Mouse (Mus musculus) midbrain, postnatal 0 days (tissue): ENCODE results near the gene Tcl1. TPM values are rescaled to one million over a fixed set of nuclear protein-coding genes. Genes with fewer than 3 reads are reported as not detected.
A peak's percentile ranks its signal among the peaks of the same experiment; 100 is the strongest.

ENCODE experiments used
- ATAC-seq: fragments of 200-750 bp; cut with Nextera tagmentation; 2 replicates; pipeline ENCODE4 v1.8.0; 2017; ENCODE audit warnings: moderate number of reproducible peaks, mild to moderate bottlenecking, moderate TSS enrichment, moderate library complexity; ENCODE audit not compliant: low FRiP score
- DNase-seq: peaks from one replicate; pipeline ENCODE4 v3.0.0-alpha.2; 2015; ENCODE audit warnings: low spot score
- H3K27ac ChIP-seq: fragments of 300-500 bp; sonication (generic); 2 replicates; pipeline ENCODE4 v1.5.1; 2014; ENCODE audit warnings: low read depth, mild to moderate bottlenecking, low read length, mixed read lengths
- H3K27me3 ChIP-seq: fragments of 300-500 bp; sonication (generic); 2 replicates; pipeline ENCODE4 v1.6.1; 2014; ENCODE audit warnings: low read length, control low read depth, mixed read lengths; ENCODE audit not compliant: insufficient read depth
- H3K36me3 ChIP-seq: fragments of 300-500 bp; sonication (generic); 2 replicates; pipeline ENCODE4 v1.6.1; 2014; ENCODE audit warnings: low read length, control low read depth, mixed read lengths; ENCODE audit not compliant: insufficient read depth
- H3K4me1 ChIP-seq: fragments of 300-500 bp; sonication (generic); 2 replicates; pipeline ENCODE4 v1.6.1; 2014; ENCODE audit warnings: mild to moderate bottlenecking, control low read depth, antibody characterized with exemption, low read length, mixed read lengths; ENCODE audit not compliant: insufficient read depth
- H3K4me2 ChIP-seq: fragments of 300-500 bp; sonication (generic); 2 replicates; pipeline ENCODE4 v1.6.1; 2014; ENCODE audit warnings: low read depth, mild to moderate bottlenecking, low read length, mixed read lengths; ENCODE audit not compliant: poor library complexity, severe bottlenecking
- H3K4me3 ChIP-seq: fragments of 300-500 bp; sonication (generic); 2 replicates; pipeline ENCODE4 v1.5.1; 2014; ENCODE audit warnings: low read depth, mild to moderate bottlenecking, low read length, moderate library complexity
- H3K9ac ChIP-seq: fragments of 300-500 bp; sonication (generic); replicated peaks from 2 replicates; pipeline ENCODE4 v1.6.1; 2014; ENCODE audit warnings: mild to moderate bottlenecking, low read length, moderate library complexity, mixed read lengths; ENCODE audit not compliant: poor library complexity, severe bottlenecking
- H3K9me3 ChIP-seq: fragments of 300-500 bp; sonication (generic); 2 replicates; pipeline ENCODE4 v1.6.1; 2016; ENCODE audit warnings: low read length, control low read depth
- CTCF ChIP-seq: IDR thresholded peaks from 2 replicates; pipeline ENCODE4 v1.5.1; 2016; ENCODE audit warnings: antibody characterized with exemption, mild to moderate bottlenecking
- WGBS: fragments of 180-500 bp; shearing (Covaris S2); extraction: QIAGEN DNeasy Blood & Tissue Kit; methylation state at CpG from one replicate; pipeline ENCODE4 v1.1.7; 2014; 5-methylcytosine and 5-hydroxymethylcytosine counted together
- polyA plus RNA-seq: library from polyadenylated mRNA; unstranded; fragments of >200 nt; fragmentation: Nextera tagmentation; extraction: Ambion mirVana; gene quantifications from 2 replicates; pipeline ENCODE4 v1.2.1, GENCODE M21; 2015
- total RNA-seq: library from RNA; depleted of rRNA; stranded (reverse); fragments of >200 nt; gene quantifications from 2 replicates; pipeline ENCODE4 v1.2.3, GENCODE M21; 2014

Tcl1 gene
- total and polyA plus RNA-seq, 2 experiments from 2014 or later = not detected

DNA sequence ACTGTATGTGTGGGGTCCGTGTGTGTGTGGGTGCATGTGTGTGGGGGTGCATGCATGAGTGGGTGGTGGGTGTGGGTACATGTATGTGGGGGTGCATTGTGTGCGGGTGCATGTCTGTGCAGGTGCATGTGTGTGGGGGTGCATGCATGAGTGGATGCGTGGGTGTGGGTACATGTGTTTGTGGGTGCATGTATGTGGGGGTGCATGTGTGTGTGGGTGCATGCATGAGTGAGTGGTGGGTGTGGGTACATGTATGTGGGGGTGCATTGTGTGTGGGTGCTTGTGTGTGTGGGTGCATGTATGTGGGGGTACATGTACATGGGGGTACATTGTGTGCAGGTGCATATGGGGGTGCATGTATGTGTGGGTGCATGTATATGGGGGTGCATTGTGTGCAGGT is 31.2 kb upstream of the Tcl1 start:
- no peak for TF ChIP-seq CTCF
- DNase-seq (no peak), ATAC-seq (no peak; the same call in 1 of the 2 replicates)
- Histone ChIP-seq H3K9me3 (no peaks in the 10 kb centered on the region), H3K36me3 (no peaks in the 10 kb centered on the region), H3K4me1 (peaks cover 11% of the 10 kb centered on the region; the same call in 1 of the 2 replicates), H3K27ac (no peak overlapping the region), H3K4me3 (no peak overlapping the region), H3K9ac (no peak overlapping the region), H3K4me2 (no peak overlapping the region), H3K27me3 (no peaks in the 10 kb centered on the region)
- WGBS = 94% methylated on average over 3 of the region's 3 CpGs

DNA sequence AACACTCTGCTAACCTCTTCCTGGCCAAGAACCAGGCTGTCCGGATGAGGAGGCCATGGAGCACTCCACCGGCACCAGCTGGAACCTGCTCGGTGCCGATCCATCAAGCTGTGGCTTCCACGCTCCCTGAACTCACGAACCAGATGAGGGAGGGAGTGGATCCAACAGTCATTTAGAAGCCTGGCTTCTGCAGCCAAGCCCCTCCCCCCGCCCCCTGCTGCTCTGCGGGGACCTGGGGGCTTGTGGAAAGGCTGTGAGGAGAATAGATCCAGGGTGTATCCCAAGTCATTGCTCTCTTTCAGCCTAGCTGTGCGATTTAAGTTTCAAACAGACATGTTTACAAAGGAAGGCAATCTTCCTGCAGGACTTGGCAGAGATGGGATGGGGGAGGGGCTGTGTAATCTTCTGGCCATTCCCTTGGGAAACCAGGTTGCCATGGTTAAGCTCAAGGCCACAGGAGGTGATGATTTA is 26.2 kb upstream of the Tcl1 start:
- ATAC-seq (peak; percentile 41; the same call in 1 of the 2 replicates), DNase-seq (peak; percentile 55)
- Histone ChIP-seq H3K9me3 (no peaks in the 10 kb centered on the region), H3K36me3 (no peaks in the 10 kb centered on the region), H3K27ac (no peak overlapping the region), H3K9ac (no peak overlapping the region), H3K4me2 (no peak overlapping the region), H3K4me3 (no peak overlapping the region), H3K27me3 (no peaks in the 10 kb centered on the region), H3K4me1 (peaks cover 18% of the 10 kb centered on the region)
- no peak for TF ChIP-seq CTCF
- 7% methylated on average over 9 of the region's 9 CpGs for WGBS

DNA sequence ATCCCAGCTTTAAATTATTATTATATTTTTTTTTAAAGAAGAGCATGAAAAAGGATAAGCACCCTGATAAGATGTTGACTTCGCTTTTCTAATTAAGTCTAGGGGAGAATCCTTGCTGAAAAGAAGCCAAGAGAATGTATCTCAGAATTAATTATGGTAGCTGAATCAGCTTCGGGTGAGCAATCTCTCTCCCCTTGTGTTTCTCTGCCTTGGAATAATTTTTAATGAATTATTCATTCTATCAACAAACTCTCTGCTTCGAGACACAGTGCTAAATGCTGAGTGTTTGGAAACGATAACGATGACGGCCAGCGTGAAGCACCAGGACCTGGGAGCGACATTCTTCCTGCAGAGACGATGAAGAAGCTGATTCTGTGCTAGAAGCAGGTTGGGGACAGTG is 16.5 kb upstream of the Tcl1 start:
- no peak for DNase-seq
- TF ChIP-seq CTCF = no peak
- 34% methylated on average over 9 of the region's 9 CpGs for WGBS

DNA sequence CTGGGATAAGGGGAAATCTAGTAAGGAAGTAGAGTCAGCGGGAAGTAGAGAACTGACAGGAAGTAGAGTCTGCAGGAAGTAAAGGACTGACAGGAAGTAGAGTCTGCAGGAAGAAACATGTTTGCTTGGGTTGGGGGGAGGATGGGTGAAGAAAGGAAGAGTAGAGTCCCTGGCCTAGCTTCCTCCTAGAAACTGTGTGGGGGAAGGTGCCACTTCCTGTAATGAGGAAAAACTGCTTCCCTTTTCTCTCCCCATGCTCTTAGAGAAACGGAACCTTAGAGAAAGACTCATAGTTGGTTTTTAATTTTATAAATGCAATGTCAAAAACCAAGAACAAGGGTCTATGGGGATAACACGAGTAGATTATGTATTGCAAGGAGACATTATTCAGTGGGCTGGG is 12.5 kb upstream of the Tcl1 start:
- no peak overlapping the region for H3K9ac ChIP-seq
- peaks cover 5% of the 10 kb centered on the region; the same call in 1 of the 2 replicates for H3K4me1 ChIP-seq
- no peaks in the 10 kb centered on the region for H3K36me3 ChIP-seq
- H3K27ac ChIP-seq = no peak overlapping the region
- H3K4me2 ChIP-seq = no peak overlapping the region
- no peaks in the 10 kb centered on the region for H3K9me3 ChIP-seq
- no peak for DNase-seq
- H3K4me3 ChIP-seq = no peak overlapping the region
- TF ChIP-seq CTCF = no peak
- H3K27me3 ChIP-seq = no peaks in the 10 kb centered on the region
- WGBS = 81% methylated on average over 3 of the region's 3 CpGs
- no peak for ATAC-seq

More for the DNA sequence above, 16.5 kb upstream of the Tcl1 start:
- Histone ChIP-seq H3K9ac (no peak overlapping the region), H3K4me2 (no peak overlapping the region), H3K4me3 (no peak overlapping the region), H3K4me1 (peaks cover 5% of the 10 kb centered on the region; the same call in 1 of the 2 replicates), H3K9me3 (no peaks in the 10 kb centered on the region), H3K27me3 (no peaks in the 10 kb centered on the region), H3K27ac (peak overlapping the region; percentile 26), H3K36me3 (no peaks in the 10 kb centered on the region)
- no peak for ATAC-seq

DNA sequence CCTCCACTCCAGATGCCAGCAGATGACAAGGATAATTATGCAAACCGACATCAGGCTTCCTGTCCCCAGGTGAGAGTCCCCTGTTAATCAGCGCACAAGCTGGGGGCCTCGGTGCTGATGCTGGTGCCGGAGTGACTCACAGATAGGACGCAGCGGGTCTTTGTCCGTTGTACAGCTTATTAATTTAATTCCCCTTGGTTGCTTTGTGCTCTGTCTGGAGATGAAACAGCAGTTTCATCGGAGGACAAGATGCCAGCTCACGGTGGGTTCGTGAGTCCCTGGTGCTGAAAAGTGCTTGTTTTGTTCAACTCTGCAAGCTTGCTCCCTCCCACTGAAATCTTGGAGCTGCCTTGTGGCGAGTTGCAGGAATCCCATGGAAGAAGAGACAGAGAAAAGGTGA is 11.8 kb upstream of the Tcl1 start:
- Histone ChIP-seq H3K27ac (no peak overlapping the region), H3K4me3 (no peak overlapping the region), H3K27me3 (no peaks in the 10 kb centered on the region), H3K9me3 (no peaks in the 10 kb centered on the region), H3K4me2 (peak overlapping the region; percentile 28), H3K4me1 (peaks cover 5% of the 10 kb centered on the region; the same call in 1 of the 2 replicates), H3K36me3 (no peaks in the 10 kb centered on the region), H3K9ac (no peak overlapping the region)
- no peak for DNase-seq
- peak; percentile 10; the same call in 1 of the 2 replicates for TF ChIP-seq CTCF
- ATAC-seq = no peak
- 23% methylated on average over 11 of the region's 11 CpGs for WGBS

DNA sequence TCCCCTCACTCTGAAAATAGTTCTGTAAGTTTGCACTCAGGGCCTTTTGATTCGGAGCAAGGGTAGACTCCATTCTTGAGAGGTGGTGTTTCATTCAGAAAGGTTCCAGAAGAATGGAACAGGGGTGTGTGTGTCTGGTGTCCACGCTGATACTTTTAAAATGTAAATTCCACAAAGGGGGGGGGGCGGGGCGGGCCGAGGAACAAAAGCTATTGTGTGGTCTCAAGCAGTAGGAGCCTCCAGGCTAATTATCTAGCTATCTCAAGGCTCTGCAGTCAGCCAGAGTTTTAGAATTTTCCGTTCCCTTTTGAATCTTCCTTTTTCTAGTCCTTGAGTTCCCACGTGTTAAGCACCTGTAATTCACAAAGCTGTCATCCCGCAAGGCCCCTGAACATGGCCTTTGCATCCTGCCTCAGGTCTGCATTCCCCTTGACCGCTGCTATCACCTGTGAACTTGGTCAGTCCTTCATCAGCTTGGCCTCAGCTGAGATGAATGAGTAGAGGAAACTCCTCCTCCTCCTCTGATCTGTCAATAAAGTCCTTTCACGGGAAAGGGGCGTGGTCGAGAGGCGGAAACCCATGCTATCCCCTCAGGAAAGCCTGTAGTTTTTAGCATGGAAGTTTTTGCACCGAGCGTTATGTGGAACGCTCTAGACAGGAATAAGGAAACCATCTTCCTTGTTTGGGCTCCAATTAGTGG is 2.2 kb upstream of the Tcl1 start:
- H3K4me2 ChIP-seq = no peak overlapping the region
- ATAC-seq (no peak), DNase-seq (no peak)
- no peaks in the 10 kb centered on the region for H3K36me3 ChIP-seq
- 46% methylated on average over 16 of the region's 16 CpGs for WGBS
- no peaks in the 10 kb centered on the region for H3K27me3 ChIP-seq
- no peaks in the 10 kb centered on the region for H3K4me1 ChIP-seq
- no peak overlapping the region for H3K4me3 ChIP-seq
- H3K9ac ChIP-seq = no peak overlapping the region
- no peak for TF ChIP-seq CTCF
- H3K27ac ChIP-seq = no peak overlapping the region
- no peaks in the 10 kb centered on the region for H3K9me3 ChIP-seq
